Comparison of ENCODE assay signal across 10 mouse cellular contexts in genomic region chr7:115597376-115597775, GRCm38 (mm10).
DNase-seq lines count a peak whose midpoint lies in the region; ATAC-seq and TF ChIP-seq lines count a peak whose summit lies in the region.
"Had no signal": no experiment of that assay in that cellular context is flagged by ENCODE, and none has a peak within 500 bp of the region (broad histone marks: within the 10 kb centered on the region; RNA-seq: fewer than 3 reads in every experiment).

No protein-coding gene starts in this region.

- peak; percentile 54 for DNase-seq in forebrain, embryonic 11.5 days (ENCODE audit: low spot score)
- peak; percentile 69 for DNase-seq in brain, adult 2 months (ENCODE audit: low read depth, low spot score)
- DNase-seq in kidney, adult 2 months = peak; percentile 63
- DNase-seq in left cerebral cortex, postnatal 25 days (ENCODE audit: low spot score in 2 of 2) = peak; percentile 35 to 63
- DNase-seq in spleen, postnatal 36 days (ENCODE audit: low spot score in 2 of 2) = no peak
- DNase-seq in spleen, adult 18-20 months = no peak

- peaks cover 4% of the 10 kb centered on the region for H3K4me1 ChIP-seq in forebrain, embryonic 11.5 days (replicated peaks; ENCODE audit: control insufficient read depth, insufficient read depth, low read length)
- peaks cover 14% of the 10 kb centered on the region; the same call in 1 of the 2 replicates for H3K4me1 ChIP-seq in forebrain, embryonic 13.5 days
- H3K4me1 ChIP-seq in kidney, adult 2 months (ENCODE audit: control insufficient read depth, insufficient read depth, low read length) = peaks cover 2% of the 10 kb centered on the region; the same call in 1 of the 2 replicates

- H3K4me2 ChIP-seq in forebrain, embryonic 11.5 days (ENCODE audit: low read depth, low read length, severe bottlenecking) = no peak overlapping the region
- H3K4me2 ChIP-seq in forebrain, embryonic 13.5 days = no peak overlapping the region

- no peak for TF ChIP-seq CTCF in kidney, adult 2 months (conservative IDR thresholded peaks at IDR 0.05; ENCODE audit: insufficient read depth, insufficient read length, low read depth, low read length)

- WGBS in forebrain, embryonic 11.5 days = 59% methylated on average over 6 of the region's 6 CpGs
- 57% methylated on average over 6 of the region's 6 CpGs for WGBS in forebrain, embryonic 13.5 days
- WGBS in kidney, adult 2 months = 49% methylated on average over 6 of the region's 6 CpGs

- H3K27ac ChIP-seq in forebrain, embryonic 11.5 days (ENCODE audit: low read depth, low read length) = no peak overlapping the region
- no peak overlapping the region for H3K27ac ChIP-seq in forebrain, embryonic 13.5 days
- no peak overlapping the region for H3K27ac ChIP-seq in kidney, adult 2 months (ENCODE audit: insufficient read depth, low read depth, low read length)
- H3K27ac ChIP-seq: liver, embryonic 14.5 days had no signal

- peak overlapping the region; percentile 20; the same call in 1 of the 2 replicates for H3K9ac ChIP-seq in forebrain, embryonic 11.5 days (ENCODE audit: low read length)
- no peak overlapping the region for H3K9ac ChIP-seq in forebrain, embryonic 13.5 days
- H3K9ac ChIP-seq: liver, embryonic 14.5 days had no signal

- no peaks in the 10 kb centered on the region for H3K9me3 ChIP-seq in forebrain, embryonic 11.5 days (ENCODE audit: control insufficient read depth, low read length)
- H3K9me3 ChIP-seq in forebrain, embryonic 13.5 days (replicated peaks) = no peaks in the 10 kb centered on the region

- no peak overlapping the region for H3K4me3 ChIP-seq in forebrain, embryonic 11.5 days (ENCODE audit: low read depth, low read length)
- no peak overlapping the region for H3K4me3 ChIP-seq in forebrain, embryonic 13.5 days
- H3K4me3 ChIP-seq in kidney, adult 2 months (ENCODE audit: insufficient read depth, low read depth, low read length) = no peak overlapping the region
- H3K4me3 ChIP-seq: myocyte had no signal

- no peaks in the 10 kb centered on the region for H3K27me3 ChIP-seq in forebrain, embryonic 11.5 days (ENCODE audit: control insufficient read depth, insufficient read depth, low read length)
- H3K27me3 ChIP-seq in forebrain, embryonic 13.5 days = no peaks in the 10 kb centered on the region
- H3K27me3 ChIP-seq in kidney, adult 2 months (replicated peaks; ENCODE audit: control insufficient read depth, insufficient read depth, low read length) = no peaks in the 10 kb centered on the region

- intact Hi-C loops in left cerebral cortex, postnatal 25 days (cut with DNase I) = no loop called here

- no peak for ATAC-seq in forebrain, embryonic 11.5 days (replicated peaks; ENCODE audit: low FRiP score)
- ATAC-seq in forebrain, embryonic 13.5 days = no peak
- no peak for ATAC-seq in erythroid progenitor cell, adult 5-6 weeks (replicated peaks; ENCODE audit: low FRiP score, poor library complexity, severe bottlenecking)

- no peak for TF ChIP-seq POLR2A in kidney, adult 2 months (IDR thresholded peaks at IDR 0.05; ENCODE audit: low read depth, low read length)

- H3K36me3 ChIP-seq in forebrain, embryonic 11.5 days (ENCODE audit: control insufficient read depth, insufficient read depth, low read length) = no peaks in the 10 kb centered on the region
- H3K36me3 ChIP-seq in forebrain, embryonic 13.5 days (ENCODE audit: poor library complexity, severe bottlenecking) = no peaks in the 10 kb centered on the region
- no peaks in the 10 kb centered on the region for H3K36me3 ChIP-seq in kidney, adult 2 months (ENCODE audit: control insufficient read depth, insufficient read depth, low read length)

Comparison
In these comparisons a context has a peak if more than half of its experiments do, and no peak if none do; other contexts are left out.
1. DNase-seq: peak in forebrain, embryonic 11.5 days (single experiment), brain, adult 2 months (single experiment), kidney, adult 2 months (single experiment) and left cerebral cortex, postnatal 25 days (2 of 2); none in spleen, postnatal 36 days (0 of 2) and spleen, adult 18-20 months (0 of 2).